Mouse (Mus musculus) embryonic facial prominence, embryonic 12.5 days (tissue): ENCODE measurements around the gene Fev. TPM values are rescaled to one million over a fixed set of nuclear protein-coding genes. Genes with fewer than 3 reads are reported as not detected.
A peak's percentile ranks its signal among the peaks of the same experiment; 100 is the strongest.

Source experiments
- ATAC-seq: fragments of 200-750 bp; cut with Nextera tagmentation; 2 replicates; pipeline ENCODE4 v1.8.0; 2017; ENCODE audit not compliant: insufficient number of reproducible peaks, insufficient read depth, low FRiP score, low TSS enrichment
- H3K27ac ChIP-seq: fragments of 300-500 bp; sonication (generic); 2 replicates; pipeline ENCODE4 v1.5.1; 2016; ENCODE audit warnings: mild to moderate bottlenecking
- H3K27me3 ChIP-seq: fragments of 300-500 bp; sonication (generic); 2 replicates; pipeline ENCODE4 v1.6.1; 2016; ENCODE audit warnings: mild to moderate bottlenecking, moderate library complexity
- H3K36me3 ChIP-seq: fragments of 300-500 bp; sonication (generic); 2 replicates; pipeline ENCODE4 v1.6.1; 2016; ENCODE audit warnings: mild to moderate bottlenecking
- H3K4me1 ChIP-seq: fragments of 300-500 bp; sonication (generic); 2 replicates; pipeline ENCODE4 v1.6.1; 2016
- H3K4me2 ChIP-seq: fragments of 300-500 bp; sonication (generic); replicated peaks from 2 replicates; pipeline ENCODE4 v1.6.1; 2016; ENCODE audit warnings: mild to moderate bottlenecking, moderate library complexity
- H3K4me3 ChIP-seq: fragments of 300-500 bp; sonication (generic); 2 replicates; pipeline ENCODE4 v1.5.1; 2016; ENCODE audit warnings: mild to moderate bottlenecking
- H3K9ac ChIP-seq: fragments of 300-500 bp; sonication (generic); 2 replicates; pipeline ENCODE4 v1.6.1; 2016; ENCODE audit warnings: mild to moderate bottlenecking, moderate library complexity
- H3K9me3 ChIP-seq: fragments of 300-500 bp; sonication (generic); 2 replicates; pipeline ENCODE4 v1.6.1; 2016; ENCODE audit warnings: mild to moderate bottlenecking, moderate library complexity
- WGBS: fragments of 180-500 bp; shearing (Covaris S2); methylation state at CpG from one replicate; pipeline ENCODE4 v1.1.7; 2016; 5-methylcytosine and 5-hydroxymethylcytosine counted together
- polyA plus RNA-seq: library from polyadenylated mRNA; unstranded; fragments of >200 nt; fragmentation: Nextera tagmentation; extraction: Ambion mirVana; gene quantifications from 2 replicates; pipeline ENCODE4 v1.2.1, GENCODE M21; 2016

The Fev gene
- 0.32 and 0.56 TPM in 2 replicates for polyA plus RNA-seq

GRCm38 (mm10) chr1:74885369-74886042, at the start of gene Fev:
Gene Fev (minus strand): TSS chr1:74885419.
- H3K4me2 ChIP-seq = peak within 1 kb of the TSS; percentile 44
- H3K27me3 ChIP-seq = peaks cover 96% of the 10 kb centered on the region
- H3K36me3 ChIP-seq = no peaks in the 10 kb centered on the region
- H3K9me3 ChIP-seq = no peaks in the 10 kb centered on the region
- H3K4me1 ChIP-seq = peaks cover 28% of the 10 kb centered on the region
- ATAC-seq = no peak
- no peak within 1 kb of the TSS for H3K27ac ChIP-seq
- H3K9ac ChIP-seq = peak within 1 kb of the TSS; percentile 19; the same call in 1 of the 2 replicates
- H3K4me3 ChIP-seq = peak within 1 kb of the TSS; percentile 29
- WGBS = under 1% methylated on average over 43 of the region's 43 CpGs

DNA sequence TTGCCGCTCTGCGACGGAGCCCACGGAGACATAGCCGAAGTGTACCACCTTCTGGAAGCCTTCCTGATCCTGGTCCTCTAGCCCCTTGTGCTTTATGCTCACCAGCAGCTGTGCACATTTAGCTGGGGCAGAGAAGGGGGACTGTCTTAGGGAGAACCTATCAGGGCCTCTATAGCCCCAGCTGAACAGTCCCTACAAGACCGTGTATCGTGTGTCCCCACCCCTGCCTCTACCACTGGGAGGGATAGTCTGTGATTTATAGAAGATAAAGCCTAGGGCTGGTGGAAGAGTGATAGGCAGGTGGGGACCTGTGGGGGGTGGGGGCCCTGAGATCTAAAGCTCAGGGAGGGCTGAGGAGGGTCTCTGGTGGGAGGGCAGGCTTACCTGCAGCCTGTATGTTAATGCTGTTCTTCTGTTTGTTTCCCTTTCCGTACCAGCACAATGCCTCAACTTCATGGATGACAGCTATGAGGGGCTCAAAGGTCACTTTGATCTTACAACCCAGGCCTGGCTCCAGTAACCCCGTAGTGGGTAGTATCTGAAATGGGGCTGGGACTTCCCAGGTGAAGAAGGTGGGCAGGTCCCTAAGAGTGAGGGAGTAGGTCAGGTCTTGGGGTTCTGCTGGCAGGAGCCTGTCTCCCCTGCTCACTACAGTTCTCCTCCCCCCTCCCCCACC, 42.5 kb upstream of the Fev start:
- H3K27ac ChIP-seq = no peak overlapping the region
- H3K27me3 ChIP-seq = peaks cover 31% of the 10 kb centered on the region
- 81% methylated on average over 9 of the region's 9 CpGs for WGBS

GRCm38 (mm10) chr1:74926721-74927120, 41.5 kb upstream of the Fev start:
- H3K4me3 ChIP-seq = no peak overlapping the region
- H3K27ac ChIP-seq = no peak overlapping the region
- no peaks in the 10 kb centered on the region for H3K9me3 ChIP-seq
- no peak for ATAC-seq
- H3K4me2 ChIP-seq = no peak overlapping the region
- no peaks in the 10 kb centered on the region for H3K4me1 ChIP-seq
- WGBS = 35% methylated on average over 6 of the region's 6 CpGs
- H3K36me3 ChIP-seq = no peaks in the 10 kb centered on the region
- H3K9ac ChIP-seq = no peak overlapping the region
- H3K27me3 ChIP-seq = peaks cover 30% of the 10 kb centered on the region

More for the DNA sequence above, 42.5 kb upstream of the Fev start:
- no peak overlapping the region for H3K4me3 ChIP-seq
- H3K9me3 ChIP-seq = no peaks in the 10 kb centered on the region
- no peaks in the 10 kb centered on the region for H3K4me1 ChIP-seq
- no peak overlapping the region for H3K9ac ChIP-seq
- no peak overlapping the region for H3K4me2 ChIP-seq
- H3K36me3 ChIP-seq = no peaks in the 10 kb centered on the region
- ATAC-seq = no peak

DNA sequence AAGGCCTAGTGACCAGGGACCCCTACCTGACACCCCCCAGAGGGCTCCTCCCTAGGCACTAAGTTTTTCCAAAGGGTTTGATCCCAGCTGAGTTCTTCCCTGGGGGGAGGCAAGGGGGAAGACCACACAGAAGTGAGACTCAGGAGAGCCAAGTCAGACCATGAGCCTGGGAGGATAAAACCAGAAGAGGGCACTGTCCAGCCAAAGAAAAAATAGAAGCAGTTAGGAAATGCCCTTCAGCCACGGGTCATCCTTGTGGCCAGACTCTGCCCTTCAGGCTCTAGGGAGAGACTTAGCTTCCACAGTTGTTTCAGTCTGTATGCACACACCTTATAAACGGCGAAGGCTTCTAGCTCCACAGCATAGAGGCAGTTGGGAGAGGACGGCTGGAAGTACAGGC, 39.2 kb upstream of the Fev start:
- Histone ChIP-seq H3K9ac (no peak overlapping the region), H3K4me2 (no peak overlapping the region), H3K27me3 (peaks cover 30% of the 10 kb centered on the region), H3K36me3 (no peaks in the 10 kb centered on the region), H3K4me3 (no peak overlapping the region), H3K27ac (no peak overlapping the region), H3K9me3 (no peaks in the 10 kb centered on the region), H3K4me1 (no peaks in the 10 kb centered on the region)
- ATAC-seq = no peak
- 61% methylated on average over 4 of the region's 4 CpGs for WGBS

- Histone ChIP-seq H3K9ac (no peak overlapping the region), H3K9me3 (no peaks in the 10 kb centered on the region), H3K27me3 (peaks cover 14% of the 10 kb centered on the region), H3K4me1 (no peaks in the 10 kb centered on the region), H3K4me2 (no peak overlapping the region), H3K27ac (no peak overlapping the region), H3K4me3 (no peak overlapping the region), H3K36me3 (no peaks in the 10 kb centered on the region)
- 27% methylated on average over 13 of the region's 13 CpGs for WGBS
- no peak for ATAC-seq
These were observed 30.5 kb upstream of the Fev start for GRCm38 (mm10) chr1:74915706-74916105.

GRCm38 (mm10) chr1:74902191-74902590, 17.0 kb upstream of the Fev start:
- Histone ChIP-seq H3K27me3 (peaks cover 76% of the 10 kb centered on the region), H3K27ac (no peak overlapping the region), H3K9me3 (no peaks in the 10 kb centered on the region), H3K4me2 (no peak overlapping the region), H3K4me3 (no peak overlapping the region), H3K36me3 (no peaks in the 10 kb centered on the region), H3K4me1 (peaks cover 24% of the 10 kb centered on the region), H3K9ac (no peak overlapping the region)
- WGBS = 17% methylated on average over 6 of the region's 6 CpGs
- no peak for ATAC-seq

DNA sequence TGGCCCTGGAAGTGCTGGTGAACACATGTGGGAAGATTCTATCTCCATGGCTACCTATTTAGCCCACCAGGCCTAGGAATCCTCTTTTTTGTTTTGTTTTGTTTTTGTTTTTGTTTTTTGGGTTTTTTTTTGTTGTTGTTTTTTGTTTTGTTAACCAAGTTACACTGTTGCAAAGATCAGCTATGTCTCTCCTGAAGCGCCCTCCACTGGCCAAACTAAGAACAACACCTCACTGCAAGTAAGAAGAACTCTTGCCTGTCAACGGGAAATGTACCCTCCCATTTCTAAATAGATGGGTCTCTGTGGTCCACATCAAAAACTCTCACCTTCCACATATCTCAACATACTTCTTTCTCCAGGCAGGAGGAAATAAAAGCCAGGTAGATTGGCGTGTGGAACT, 16.5 kb upstream of the Fev start:
- Histone ChIP-seq H3K4me3 (no peak overlapping the region), H3K27me3 (peaks cover 79% of the 10 kb centered on the region), H3K4me2 (no peak overlapping the region), H3K4me1 (peaks cover 24% of the 10 kb centered on the region), H3K27ac (no peak overlapping the region), H3K36me3 (no peaks in the 10 kb centered on the region), H3K9me3 (no peaks in the 10 kb centered on the region), H3K9ac (no peak overlapping the region)
- ATAC-seq = no peak
- 7% methylated on average over 3 of the region's 3 CpGs for WGBS

DNA sequence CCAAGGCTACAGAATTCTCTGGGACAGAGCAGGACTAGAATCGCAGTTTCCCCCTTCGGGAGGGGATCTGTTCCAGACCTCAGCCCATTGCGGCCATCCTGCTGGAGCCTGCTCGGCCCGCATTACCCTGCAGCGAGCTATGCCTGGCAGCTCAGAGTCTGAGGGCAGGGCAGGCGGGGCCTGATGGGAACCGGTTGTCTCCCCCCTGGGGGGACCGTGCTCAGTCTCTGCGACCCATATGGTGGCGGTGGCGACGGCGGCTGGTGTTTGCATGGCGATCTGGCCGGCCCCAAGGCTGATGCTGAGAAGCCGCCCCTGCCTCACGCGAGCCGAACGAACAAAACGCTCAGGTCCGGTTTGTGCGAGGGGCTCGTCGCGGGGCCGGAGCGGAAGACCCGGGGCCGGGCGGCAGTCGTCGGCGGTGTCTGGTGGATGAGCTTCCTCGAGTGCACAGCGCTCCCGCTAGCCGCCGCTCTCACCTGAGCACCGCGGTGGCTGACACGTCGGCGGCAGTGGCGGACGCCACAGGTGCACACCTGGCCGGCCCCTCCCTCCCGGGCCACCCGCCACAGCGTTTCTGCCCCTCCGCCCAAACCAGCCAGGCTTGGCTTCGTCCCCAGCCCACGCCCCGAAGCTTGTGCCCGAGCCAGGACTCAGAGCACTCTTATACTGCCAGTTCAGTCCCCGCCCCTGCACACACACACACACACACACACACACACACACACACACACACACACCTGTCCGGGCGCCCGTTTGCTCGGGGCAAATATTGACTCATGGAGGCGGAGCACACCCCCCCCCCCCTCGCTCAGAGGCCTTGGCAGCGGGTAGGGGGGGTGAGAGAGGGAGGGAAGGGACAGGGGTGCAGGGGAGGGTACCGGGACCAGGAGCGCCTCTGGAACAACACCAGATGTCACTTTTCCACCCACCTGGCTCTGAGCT, 15.4 kb upstream of the Fev start:
- H3K36me3 ChIP-seq = no peaks in the 10 kb centered on the region
- peaks cover 90% of the 10 kb centered on the region for H3K27me3 ChIP-seq
- 2% methylated on average over 52 of the region's 66 CpGs for WGBS
- peak overlapping the region; percentile 57 for H3K4me2 ChIP-seq
- ATAC-seq = no peak
- peaks cover 24% of the 10 kb centered on the region for H3K4me1 ChIP-seq
- 0 out of 2 replicates have a peak overlapping the region, but pooled peaks have one; percentile 24 for H3K9ac ChIP-seq
- peak overlapping the region; percentile 30 for H3K4me3 ChIP-seq
- H3K9me3 ChIP-seq = no peaks in the 10 kb centered on the region
- H3K27ac ChIP-seq = no peak overlapping the region

DNA sequence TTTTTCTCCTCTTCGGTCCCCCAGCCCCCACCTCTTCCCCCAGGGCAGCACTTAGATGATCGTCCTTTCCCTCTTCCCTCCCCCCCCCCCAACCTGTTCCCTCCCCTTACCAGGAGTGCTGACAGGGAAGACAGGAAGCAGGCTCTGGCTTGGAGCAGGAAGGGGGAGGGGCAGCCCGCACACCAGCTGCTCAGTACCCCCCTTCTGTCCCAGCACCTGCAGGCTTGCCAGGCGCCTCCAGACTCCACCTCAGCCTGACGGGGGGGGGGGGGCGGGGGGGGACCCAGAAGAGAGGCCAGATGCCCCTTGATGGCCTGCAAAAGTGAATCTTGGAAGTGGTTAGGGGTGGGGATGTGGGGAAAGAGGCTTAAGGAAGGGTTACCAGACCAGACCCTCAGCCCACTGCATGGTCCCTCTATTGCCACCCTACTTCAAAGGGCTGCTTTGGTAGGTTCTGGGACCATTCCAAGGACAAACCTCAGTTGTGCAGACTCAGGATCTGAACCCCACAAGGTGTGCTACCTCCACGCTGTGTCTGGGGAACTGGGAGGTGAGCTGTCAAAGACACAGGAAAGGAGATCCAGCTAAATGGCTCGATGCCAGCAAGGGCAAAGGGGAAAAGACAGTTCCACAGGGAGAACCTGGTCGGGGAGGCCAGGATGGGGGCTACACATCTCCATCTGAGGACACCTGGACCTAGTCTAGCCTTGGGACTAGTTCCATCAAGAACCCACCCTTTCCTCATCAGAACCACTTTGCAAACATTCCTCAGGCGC, 13.6 kb upstream of the Fev start:
- peaks cover 24% of the 10 kb centered on the region for H3K4me1 ChIP-seq
- no peaks in the 10 kb centered on the region for H3K36me3 ChIP-seq
- no peak overlapping the region for H3K27ac ChIP-seq
- no peak overlapping the region for H3K4me3 ChIP-seq
- H3K9ac ChIP-seq = no peak overlapping the region
- H3K27me3 ChIP-seq = peaks cover 94% of the 10 kb centered on the region
- H3K4me2 ChIP-seq = no peak overlapping the region
- 4% methylated on average over 7 of the region's 10 CpGs for WGBS
- ATAC-seq = no peak
- H3K9me3 ChIP-seq = no peaks in the 10 kb centered on the region

DNA sequence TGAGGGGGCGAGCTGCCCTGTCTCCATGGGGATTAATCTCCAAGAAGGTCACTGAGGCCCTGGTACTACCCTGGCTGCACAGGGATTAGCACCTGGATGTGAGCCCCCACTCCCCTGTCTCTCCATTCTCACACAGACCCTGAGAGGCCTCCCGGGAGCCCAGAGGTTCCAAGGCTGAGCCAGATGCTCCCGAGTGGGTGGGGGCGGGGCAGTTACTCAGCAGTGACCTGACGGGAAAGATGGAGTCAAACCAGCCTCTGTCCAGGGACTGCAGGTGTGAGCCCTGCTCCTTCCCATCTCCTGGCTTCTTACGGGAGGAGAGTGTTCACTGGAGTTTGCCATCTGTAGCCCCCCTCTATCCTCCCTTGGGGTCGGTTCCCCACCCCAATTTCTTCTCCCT, 12.8 kb upstream of the Fev start:
- H3K4me1 ChIP-seq = peaks cover 24% of the 10 kb centered on the region
- ATAC-seq = no peak
- no peak overlapping the region for H3K9ac ChIP-seq
- no peak overlapping the region for H3K27ac ChIP-seq
- peaks cover 95% of the 10 kb centered on the region for H3K27me3 ChIP-seq
- H3K4me3 ChIP-seq = no peak overlapping the region
- H3K9me3 ChIP-seq = no peaks in the 10 kb centered on the region
- no peaks in the 10 kb centered on the region for H3K36me3 ChIP-seq
- no peak overlapping the region for H3K4me2 ChIP-seq
- 2% methylated on average over 7 of the region's 7 CpGs for WGBS

- ATAC-seq = no peak
- Histone ChIP-seq H3K4me2 (no peak overlapping the region), H3K9ac (no peak overlapping the region), H3K36me3 (no peaks in the 10 kb centered on the region), H3K27ac (no peak overlapping the region), H3K4me1 (peaks cover 14% of the 10 kb centered on the region), H3K27me3 (peaks cover 96% of the 10 kb centered on the region), H3K9me3 (no peaks in the 10 kb centered on the region), H3K4me3 (no peak overlapping the region)
- 15% methylated on average over 4 of the region's 4 CpGs for WGBS
These were observed 9.7 kb upstream of the Fev start for GRCm38 (mm10) chr1:74894966-74895365.
